Mouse (Mus musculus): Measurements from ENCODE around the gene Kcnj10.

The Kcnj10 gene

GRCm38 (mm10) chr1:172333512-172333911 is 7.5 kb upstream of the Kcnj10 start:
- no peak for DNase-seq

- DNase-seq = no peak
Observed at GRCm38 (mm10) chr1:172335804-172336203, 5.2 kb upstream of the Kcnj10 start.

DNA sequence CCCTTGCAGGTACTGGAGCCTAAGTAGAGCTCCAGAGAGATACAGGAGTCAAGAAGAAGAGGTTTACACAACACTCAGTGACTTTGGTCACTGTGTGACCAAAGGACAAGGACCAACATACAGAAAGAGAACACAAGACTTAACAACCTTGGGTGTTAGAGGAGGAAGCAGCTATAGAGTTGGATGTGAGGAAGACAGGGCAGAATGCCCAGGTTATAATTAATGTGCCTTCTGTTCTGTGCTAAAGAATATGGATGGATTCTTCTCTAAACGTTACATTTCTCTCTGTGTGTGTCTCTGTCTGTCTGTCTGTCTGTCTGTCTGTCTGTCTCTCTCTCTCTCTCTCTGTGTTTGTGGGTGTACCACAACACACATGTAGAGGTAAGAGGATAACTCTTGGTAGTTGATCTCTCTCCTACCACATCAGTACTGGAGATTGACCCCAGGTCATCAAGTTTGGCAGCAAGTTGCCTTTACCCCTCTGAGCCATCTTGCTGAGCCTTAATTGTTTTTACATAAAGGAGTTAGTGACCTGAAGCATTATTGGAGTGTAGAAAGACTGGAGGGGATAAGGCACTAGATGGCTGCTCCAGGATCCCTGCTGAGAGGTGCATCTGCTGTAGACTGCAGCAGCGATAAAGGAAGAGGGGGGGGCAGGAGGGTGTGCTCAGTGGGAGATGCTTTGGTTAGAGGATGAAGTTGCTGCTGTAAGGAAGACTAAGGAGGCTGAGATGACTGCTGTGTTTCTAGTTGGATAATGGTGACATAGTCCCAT is 3.4 kb upstream of the Kcnj10 start:
- no peak for DNase-seq

DNA sequence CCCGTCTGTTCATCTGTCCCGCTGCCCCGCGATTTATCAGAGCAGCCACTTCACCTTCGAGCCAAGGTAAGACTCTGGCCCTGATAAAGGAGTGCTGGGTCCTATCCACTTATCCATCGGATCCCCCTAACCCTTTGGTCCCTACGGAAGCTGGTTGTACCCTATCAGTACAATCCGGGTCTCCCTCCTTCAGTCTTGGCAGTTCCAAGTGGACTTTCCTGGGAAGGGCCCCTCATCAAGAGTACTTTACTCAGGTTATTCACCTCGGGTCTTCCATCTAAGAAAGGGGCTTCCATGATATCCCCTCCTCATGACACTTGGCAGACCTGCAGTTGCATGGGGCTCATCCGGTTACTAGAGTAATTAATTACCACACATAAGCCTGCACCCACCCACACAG is 376 bp downstream of the Kcnj10 start:
- no peak for DNase-seq

GRCm38 (mm10) chr1:172342729-172343128 is 1.7 kb downstream of the Kcnj10 start:
- DNase-seq = peak; percentile 43

DNA sequence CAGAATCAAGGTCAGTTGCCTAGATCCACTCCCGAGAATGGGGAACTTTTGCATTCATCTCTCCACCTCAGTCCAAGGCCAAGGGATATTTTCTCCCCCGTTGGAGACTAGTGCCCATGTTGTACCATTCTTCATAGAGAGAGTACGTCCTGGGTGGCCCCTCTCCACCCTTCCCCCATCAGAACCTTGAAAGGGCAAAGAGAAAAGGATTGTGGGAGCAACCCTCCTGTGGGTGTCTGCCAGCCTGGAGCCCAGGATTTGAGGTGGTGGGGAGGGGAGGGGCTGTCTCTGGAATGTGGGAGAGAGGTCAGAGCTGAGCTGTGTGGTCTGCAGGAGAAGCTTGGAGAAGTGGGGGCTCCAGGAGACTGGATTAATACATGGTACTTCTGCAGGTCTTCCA is 2.9 kb downstream of the Kcnj10 start:
- peak; percentile 31 for DNase-seq

DNA sequence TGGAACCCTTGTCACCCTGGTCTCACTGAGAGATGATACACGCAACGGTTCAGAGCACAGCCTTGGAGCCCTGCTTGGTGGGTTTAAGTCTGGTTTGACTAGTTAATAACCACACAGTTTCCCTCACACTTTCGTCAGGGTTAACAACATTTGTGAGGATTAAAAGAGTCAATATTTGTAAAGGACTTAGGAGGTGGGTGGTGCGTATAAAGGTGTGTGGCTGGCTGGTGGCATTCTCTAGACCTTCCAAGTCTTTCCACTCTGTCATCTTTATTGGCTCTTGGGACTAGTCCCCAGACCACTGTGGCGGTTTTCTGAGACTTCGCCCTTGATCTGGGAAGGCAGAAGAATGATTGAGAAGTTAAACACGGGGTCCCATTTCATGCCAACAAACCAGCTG is 3.8 kb downstream of the Kcnj10 start:
- no peak for DNase-seq

GRCm38 (mm10) chr1:172346707-172347106 is 5.7 kb downstream of the Kcnj10 start:
- DNase-seq = peak; percentile 54

GRCm38 (mm10) chr1:172347382-172347781 is 6.4 kb downstream of the Kcnj10 start:
- DNase-seq = no peak

DNA sequence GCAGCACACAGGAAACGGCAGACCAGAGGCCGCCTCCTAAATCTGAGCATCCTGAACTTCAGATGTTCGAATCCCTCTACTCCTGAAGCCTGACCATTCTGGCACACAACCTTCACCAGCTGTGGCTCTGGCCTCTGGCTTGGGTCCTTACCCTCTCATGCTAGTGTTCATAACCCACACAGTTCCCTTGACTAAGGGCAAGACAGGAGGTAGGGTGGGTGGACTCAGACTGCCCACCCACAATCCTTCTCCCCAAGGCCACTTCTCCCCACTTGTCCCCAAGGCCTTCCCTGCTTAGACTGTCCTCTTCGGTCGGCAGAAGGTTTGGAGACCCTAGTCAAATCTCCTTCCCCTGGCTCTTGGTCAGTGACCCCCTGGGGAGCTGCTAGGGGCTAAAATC is 8.5 kb downstream of the Kcnj10 start:
- no peak for DNase-seq

- peak; percentile 91 for DNase-seq
Observed at GRCm38 (mm10) chr1:172349916-172350812, 9.2 kb downstream of the Kcnj10 start.

DNA sequence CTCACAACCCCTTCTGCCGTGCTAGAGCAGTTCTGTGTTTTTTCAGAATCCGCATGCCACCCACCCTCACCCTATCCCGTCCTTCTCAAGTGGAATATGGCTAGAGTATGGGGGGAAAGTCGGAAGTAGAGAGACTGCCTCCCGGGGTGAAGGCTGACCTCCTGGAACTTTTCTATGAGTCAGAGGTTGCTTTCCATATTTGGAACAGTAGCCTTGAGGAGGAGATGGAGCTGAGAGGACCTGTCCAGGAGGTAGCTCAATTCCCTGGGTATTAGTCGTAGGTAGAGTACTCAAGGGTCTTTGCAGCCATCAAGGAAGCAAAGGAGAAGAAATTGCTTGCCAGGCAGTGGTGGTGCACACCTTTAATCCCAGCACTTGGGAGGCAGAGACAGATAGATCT is 11.0 kb downstream of the Kcnj10 start:
- no peak for DNase-seq

DNA sequence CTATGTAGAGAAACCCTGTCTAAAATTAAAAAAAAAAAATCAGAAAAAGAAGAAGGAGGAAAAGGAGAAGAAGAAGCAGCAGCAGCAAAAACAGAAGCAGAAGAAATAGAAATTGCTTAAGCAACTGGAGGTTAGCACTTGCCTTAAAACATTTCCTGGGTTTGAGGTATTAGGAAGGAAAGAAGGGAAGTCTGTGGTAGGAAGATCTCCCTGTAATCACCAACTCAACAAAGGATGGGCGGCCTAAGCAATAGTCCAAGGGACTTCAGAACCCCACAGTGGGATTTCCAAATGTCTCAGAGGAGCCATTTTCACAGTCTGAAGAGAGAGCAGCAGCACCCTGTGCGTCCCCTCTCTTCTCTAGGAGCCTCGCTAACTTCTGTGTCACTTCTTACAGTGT is 11.4 kb downstream of the Kcnj10 start:
- no peak for DNase-seq

GRCm38 (mm10) chr1:172355336-172355735 is 14.3 kb downstream of the Kcnj10 start:
- no peak for DNase-seq

GRCm38 (mm10) chr1:172357550-172357949 is 16.5 kb downstream of the Kcnj10 start:
- DNase-seq = no peak

DNA sequence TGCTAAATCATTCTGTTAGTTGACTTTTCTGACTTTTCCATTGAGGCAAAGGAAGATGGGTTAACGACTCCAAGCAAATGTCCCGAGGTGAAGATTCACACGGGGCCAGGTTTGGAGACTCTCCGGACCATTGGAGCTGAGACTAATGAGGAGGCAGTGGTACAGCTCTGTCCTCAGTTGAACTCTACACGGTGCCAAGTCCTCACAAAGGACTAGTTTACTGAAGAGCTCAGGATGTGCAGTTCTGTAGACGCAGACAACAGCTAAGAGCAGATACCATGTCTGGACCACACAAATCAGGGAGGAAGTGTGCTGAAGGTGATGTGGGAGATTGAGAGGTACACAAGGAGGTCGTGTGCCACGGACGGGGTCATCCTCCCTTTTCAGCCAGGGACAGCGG is 17.3 kb downstream of the Kcnj10 start:
- no peak for DNase-seq

- no peak for DNase-seq
Observed at GRCm38 (mm10) chr1:172364684-172365083, 23.7 kb downstream of the Kcnj10 start.

GRCm38 (mm10) chr1:172368768-172369418 is 27.9 kb downstream of the Kcnj10 start:
- DNase-seq = no peak

- peak; percentile 98 for DNase-seq
Observed at GRCm38 (mm10) chr1:172376198-172376667, 35.2 kb downstream of the Kcnj10 start, which contains the start of gene Pigm. TSS of gene Pigm (plus strand) at chr1:172376546.

DNA sequence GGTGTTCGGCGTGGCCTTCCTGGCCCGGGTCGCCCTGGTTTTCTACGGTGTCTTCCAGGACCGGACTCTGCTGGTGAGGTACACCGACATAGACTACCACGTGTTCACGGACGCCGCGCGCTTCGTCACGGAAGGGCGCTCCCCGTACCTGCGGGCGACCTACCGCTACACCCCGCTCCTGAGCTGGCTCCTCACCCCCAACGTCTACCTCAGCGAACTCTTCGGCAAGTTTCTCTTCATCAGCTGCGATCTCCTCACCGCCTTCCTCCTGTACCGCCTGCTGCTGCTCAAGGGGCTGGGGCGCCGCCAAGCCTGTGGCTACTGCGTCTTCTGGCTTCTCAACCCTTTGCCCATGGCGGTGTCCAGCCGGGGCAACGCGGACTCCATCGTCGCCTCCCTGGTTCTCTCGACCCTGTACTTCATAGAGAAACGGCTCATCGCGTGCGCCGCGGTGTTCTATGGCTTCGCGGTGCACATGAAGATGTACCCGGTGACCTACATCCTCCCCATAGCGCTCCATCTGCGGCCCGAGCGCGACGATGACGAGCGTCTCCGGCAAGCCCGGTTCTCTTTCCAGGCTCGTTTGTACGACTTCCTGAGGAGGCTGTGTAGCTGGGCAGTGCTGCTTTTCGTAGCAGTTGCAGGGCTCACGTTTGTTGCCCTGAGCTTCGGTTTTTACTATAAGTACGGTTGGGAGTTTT is 35.9 kb downstream of the Kcnj10 start:
- no peak for DNase-seq

DNA sequence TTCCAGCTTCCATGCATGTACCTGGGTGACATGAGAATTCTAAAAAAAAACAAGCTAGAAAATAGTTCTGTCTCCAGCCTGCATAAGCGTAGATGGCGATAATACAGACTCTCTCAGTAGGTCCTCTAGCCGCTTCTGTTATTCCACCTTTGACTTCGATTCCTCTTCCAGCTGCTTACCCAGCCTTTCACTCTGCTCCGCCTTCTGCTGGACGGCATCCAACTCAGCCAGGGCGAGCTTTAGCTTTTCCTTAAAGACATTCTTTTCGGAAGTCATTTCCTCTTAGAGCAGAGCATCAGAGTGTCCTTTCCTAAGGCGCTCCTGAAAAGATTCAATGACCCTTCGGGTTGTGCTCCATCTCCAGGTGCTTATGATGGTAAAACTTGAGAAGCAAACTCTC is 39.1 kb downstream of the Kcnj10 start:
- peak; percentile 47 for DNase-seq

DNA sequence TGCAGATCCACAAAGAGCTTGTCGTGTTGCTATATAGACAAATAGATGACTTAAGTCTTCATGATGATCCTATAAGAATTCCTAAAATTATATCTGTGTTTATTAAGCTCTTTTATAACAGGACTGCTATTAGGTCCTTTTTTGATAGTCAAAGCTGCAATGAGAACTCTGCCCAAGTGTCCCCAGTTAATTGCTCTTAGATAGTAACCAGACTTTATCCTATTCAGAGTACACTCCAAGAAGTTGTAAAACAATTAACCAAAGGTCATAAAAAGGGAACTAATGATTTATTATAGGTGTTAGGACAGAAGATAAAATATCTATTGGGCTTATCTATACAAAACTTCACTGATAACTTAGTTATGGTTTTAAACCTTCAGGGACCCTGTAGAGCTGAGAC is 41.1 kb downstream of the Kcnj10 start:
- DNase-seq = no peak

DNA sequence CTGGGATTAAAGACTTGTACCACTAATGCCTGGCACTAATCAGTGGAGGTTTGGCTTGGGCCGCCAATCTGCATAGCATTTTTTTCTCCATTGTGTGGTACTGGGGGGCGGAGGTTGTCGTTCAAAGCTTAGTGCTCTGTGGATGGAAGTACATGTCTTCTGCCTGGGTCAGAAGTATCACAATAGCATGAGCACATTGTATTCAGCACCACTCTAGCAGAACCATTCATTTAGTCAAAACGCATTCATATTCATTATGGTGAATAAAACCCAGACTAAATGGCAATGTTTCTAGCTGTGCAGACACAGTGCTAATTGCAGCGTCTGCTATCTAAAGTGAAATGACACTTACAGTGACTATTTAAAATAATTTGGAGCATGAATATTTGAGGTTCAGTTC is 46.2 kb downstream of the Kcnj10 start:
- DNase-seq = no peak

All from kidney, adult 11 months (tissue).